Mouse (Mus musculus) left cerebral cortex, adult 2 months (tissue): ENCODE results near the gene Sptbn4. TPM values are rescaled to one million over a fixed set of nuclear protein-coding genes. Genes with fewer than 3 reads are reported as not detected.
A peak's percentile ranks its signal among the peaks of the same experiment; 100 is the strongest.

Experiments used
- DNase-seq, 2 experiments: peaks; one replicate each; pipeline ENCODE4 v3.0.0; 2021 to 2022; ENCODE audit warnings: low spot score in 2 of 2, mixed read lengths in 1 of 2; ENCODE audit errors: extremely low spot score in 1 of 2
- H3K27ac ChIP-seq: fragments of 200-600 bp; 2 replicates; pipeline ENCODE4 v1.8.1; 2022
- H3K4me3 ChIP-seq: fragments of 200-600 bp; 2 replicates; pipeline ENCODE4 v1.8.1; 2022
- CTCF ChIP-seq: fragments of 200-600 bp; IDR thresholded peaks from 2 replicates; pipeline ENCODE4 v1.8.1; 2022; ENCODE audit warnings: antibody characterized with exemption, mild to moderate bottlenecking, moderate library complexity
- intact Hi-C: fragments of 180-260 bp; cut with DNase I; formaldehyde crosslinking; loops from one replicate; pipeline ENCODE4 v1.15.1; 2025
- total RNA-seq, 2 experiments: library from RNA; stranded (reverse); gene quantifications; 2 replicates each; pipeline ENCODE4 v1.2.3; 2021

Gene Sptbn4
- total RNA-seq, 2 experiments from 2014 or later = 153 to 162 TPM

- H3K27ac ChIP-seq = no peak overlapping the region
- H3K4me3 ChIP-seq = no peak overlapping the region
- DNase-seq = no peak
- intact Hi-C loops = no loop called here
- no peak for TF ChIP-seq CTCF
Observed at GRCm38 (mm10) chr7:27451359-27451758, 3.9 kb upstream of the Sptbn4 start.

GRCm38 (mm10) chr7:27449256-27449862, 1.9 kb upstream of the Sptbn4 start:
- H3K4me3 ChIP-seq = no peak overlapping the region
- no peak overlapping the region for H3K27ac ChIP-seq
- TF ChIP-seq CTCF = peak; percentile 69
- peak; percentile 56 to 74 for DNase-seq
- intact Hi-C loops = loop anchor here (2.0 to 5.0 kb wide), 2 partner anchors 58 to 113 kb away; partner anchors contain the start of gene Ltbp4

- H3K4me3 ChIP-seq = peak overlapping the region; percentile 68
- intact Hi-C loops = loop anchor here (2.0 to 5.0 kb wide), 2 partner anchors 59 to 112 kb away; partner anchors contain the start of gene Ltbp4
- DNase-seq = no peak
- peak overlapping the region; percentile 34 for H3K27ac ChIP-seq
- TF ChIP-seq CTCF = no peak
Observed at GRCm38 (mm10) chr7:27448421-27449206, 1.1 kb upstream of the Sptbn4 start.

- intact Hi-C loops = loop anchor here (1.0 to 5.0 kb wide), 4 partner anchors 27 to 85 kb away; partner anchors contain the start of gene Sertad3
- Histone ChIP-seq H3K27ac (peak overlapping the region; percentile 84), H3K4me3 (peak overlapping the region; percentile 68)
- peak; percentile 77 to 80 for DNase-seq
- TF ChIP-seq CTCF = no peak
Observed at GRCm38 (mm10) chr7:27446521-27447418, 716 bp downstream of the Sptbn4 start.

- intact Hi-C loops = loop anchor here (1.0 to 5.0 kb wide), 2 partner anchors 41 to 61 kb away; no protein-coding TSS in a partner anchor
Observed at GRCm38 (mm10) chr7:27446051-27446450, 1.4 kb downstream of the Sptbn4 start.

GRCm38 (mm10) chr7:27440014-27440413, 7.5 kb downstream of the Sptbn4 start:
- H3K4me3 ChIP-seq = no peak overlapping the region
- peak; percentile 27 for TF ChIP-seq CTCF
- H3K27ac ChIP-seq = no peak overlapping the region
- no peak for DNase-seq
- intact Hi-C loops = no loop called here

More at GRCm38 (mm10) chr7:27446051-27446450, 1.4 kb downstream of the Sptbn4 start:
- peak in 1 of 2 experiments; percentile 28 for DNase-seq
- H3K27ac ChIP-seq = peak overlapping the region; percentile 84
- TF ChIP-seq CTCF = no peak
- H3K4me3 ChIP-seq = peak overlapping the region; percentile 68

- intact Hi-C loops = no loop called here
- TF ChIP-seq CTCF = peak; percentile 46
- H3K27ac ChIP-seq = no peak overlapping the region
- DNase-seq = no peak
- no peak overlapping the region for H3K4me3 ChIP-seq
Observed at GRCm38 (mm10) chr7:27437544-27437943, 9.9 kb downstream of the Sptbn4 start.

GRCm38 (mm10) chr7:27433794-27434193, 13.7 kb downstream of the Sptbn4 start:
- no peak overlapping the region for H3K27ac ChIP-seq
- no peak for TF ChIP-seq CTCF
- no peak overlapping the region for H3K4me3 ChIP-seq
- intact Hi-C loops = no loop called here
- DNase-seq = no peak

- intact Hi-C loops = no loop called here
Observed at GRCm38 (mm10) chr7:27433349-27433748, 14.1 kb downstream of the Sptbn4 start.

GRCm38 (mm10) chr7:27429135-27429534, 18.4 kb downstream of the Sptbn4 start:
- no peak for DNase-seq
- H3K4me3 ChIP-seq = no peak overlapping the region
- TF ChIP-seq CTCF = peak; percentile 35
- intact Hi-C loops = no loop called here
- no peak overlapping the region for H3K27ac ChIP-seq

More at GRCm38 (mm10) chr7:27433349-27433748, 14.1 kb downstream of the Sptbn4 start:
- TF ChIP-seq CTCF = no peak
- no peak overlapping the region for H3K4me3 ChIP-seq
- DNase-seq = no peak
- no peak overlapping the region for H3K27ac ChIP-seq

GRCm38 (mm10) chr7:27428002-27428401, 19.5 kb downstream of the Sptbn4 start:
- no peak for TF ChIP-seq CTCF
- Histone ChIP-seq H3K4me3 (no peak overlapping the region), H3K27ac (no peak overlapping the region)
- intact Hi-C loops = no loop called here
- no peak for DNase-seq
